Mouse (Mus musculus) stomach, postnatal 0 days (tissue): ENCODE results near the gene Nxnl1. TPM values are rescaled to one million over a fixed set of nuclear protein-coding genes. Genes with fewer than 3 reads are reported as not detected.
A peak's percentile ranks its signal among the peaks of the same experiment; 100 is the strongest.

ENCODE experiments used
- ATAC-seq: fragments of 200-750 bp; cut with Nextera tagmentation; 2 replicates; pipeline ENCODE4 v1.8.0; 2017; ENCODE audit not compliant: low FRiP score, low TSS enrichment
- DNase-seq: peaks from one replicate; pipeline ENCODE4 v3.0.0-alpha.2; 2016; ENCODE audit warnings: low spot score
- H3K27ac ChIP-seq: fragments of 300-500 bp; sonication (generic); replicated peaks from 2 replicates; pipeline ENCODE4 v1.5.1; 2014; ENCODE audit warnings: mild to moderate bottlenecking, control low read depth
- H3K27me3 ChIP-seq: fragments of 300-500 bp; sonication (generic); 2 replicates; pipeline ENCODE4 v1.6.1; 2014; ENCODE audit warnings: low read length; ENCODE audit not compliant: control insufficient read depth, insufficient read depth
- H3K36me3 ChIP-seq: fragments of 300-500 bp; sonication (generic); 2 replicates; pipeline ENCODE4 v1.6.1; 2014; ENCODE audit warnings: low read length, mixed read lengths; ENCODE audit not compliant: control insufficient read depth, insufficient read depth
- H3K4me1 ChIP-seq: fragments of 300-500 bp; sonication (generic); replicated peaks from 2 replicates; pipeline ENCODE4 v1.6.1; 2014; ENCODE audit warnings: antibody characterized with exemption; ENCODE audit not compliant: control insufficient read depth, insufficient read depth
- H3K4me2 ChIP-seq: fragments of 300-500 bp; sonication (generic); replicated peaks from 2 replicates; pipeline ENCODE4 v1.6.1; 2014; ENCODE audit warnings: low read depth, mild to moderate bottlenecking, control low read depth, moderate library complexity
- H3K4me3 ChIP-seq: fragments of 300-500 bp; sonication (generic); 2 replicates; pipeline ENCODE4 v1.5.1; 2014; ENCODE audit warnings: low read depth, low read length, control low read depth
- H3K9ac ChIP-seq: fragments of 300-500 bp; sonication (generic); 2 replicates; pipeline ENCODE4 v1.6.1; 2014; ENCODE audit warnings: mild to moderate bottlenecking, low read length, control low read depth, mixed read lengths
- H3K9me3 ChIP-seq: fragments of 300-500 bp; sonication (generic); 2 replicates; pipeline ENCODE4 v1.6.1; 2016; ENCODE audit warnings: low read length; ENCODE audit not compliant: control insufficient read depth
- CTCF ChIP-seq: IDR thresholded peaks from 2 replicates; pipeline ENCODE4 v1.5.1; 2016; ENCODE audit warnings: antibody characterized with exemption, low read depth, mild to moderate bottlenecking, moderate library complexity
- EP300 ChIP-seq: optimal IDR thresholded peaks from 2 replicates; pipeline ENCODE3; 2016; ENCODE audit warnings: antibody characterized with exemption
- WGBS: fragments of 180-500 bp; shearing (Covaris S2); extraction: QIAGEN DNeasy Blood & Tissue Kit; methylation state at CpG from one replicate; pipeline ENCODE4 v1.1.7; 2014; 5-methylcytosine and 5-hydroxymethylcytosine counted together
- polyA plus RNA-seq: library from polyadenylated mRNA; unstranded; fragments of >200 nt; fragmentation: Nextera tagmentation; extraction: Ambion mirVana; gene quantifications from 2 replicates; pipeline ENCODE4 v1.2.1, GENCODE M21; 2015

Nxnl1 gene
- polyA plus RNA-seq, 1 experiment from 2014 or later: 0.04 TPM

GRCm38 (mm10) chr8:71545053-71545452 is 21.3 kb downstream of the Nxnl1 start:
- no peak for TF ChIP-seq CTCF
- TF ChIP-seq EP300: no peak
- no peaks in the 10 kb centered on the region for H3K4me1 ChIP-seq
- H3K4me3 ChIP-seq: no peak overlapping the region
- H3K9ac ChIP-seq: no peak overlapping the region
- DNase-seq: no peak
- H3K27ac ChIP-seq: no peak overlapping the region
- no peak overlapping the region for H3K4me2 ChIP-seq
- H3K9me3 ChIP-seq: no peaks in the 10 kb centered on the region
- peaks cover 11% of the 10 kb centered on the region; the same call in 1 of the 2 replicates for H3K36me3 ChIP-seq
- 92% methylated on average over 11 of the region's 11 CpGs for WGBS
- ATAC-seq: no peak
- no peaks in the 10 kb centered on the region for H3K27me3 ChIP-seq

- Histone ChIP-seq H3K4me2 (peak overlapping the region; percentile 86), H3K27ac (no peak overlapping the region), H3K36me3 (peaks cover 10% of the 10 kb centered on the region; the same call in 1 of the 2 replicates), H3K27me3 (no peaks in the 10 kb centered on the region), H3K4me1 (no peaks in the 10 kb centered on the region), H3K9me3 (no peaks in the 10 kb centered on the region), H3K9ac (no peak overlapping the region; the same call in 1 of the 2 replicates), H3K4me3 (peak overlapping the region; percentile 80; the same call in 1 of the 2 replicates)
- TF ChIP-seq CTCF (no peak), EP300 (no peak)
- WGBS: 82% methylated on average over 9 of the region's 9 CpGs
- no peak for DNase-seq
- no peak for ATAC-seq
These were observed 22.6 kb downstream of the Nxnl1 start for GRCm38 (mm10) chr8:71543755-71544154.

GRCm38 (mm10) chr8:71542632-71543343 is 23.6 kb downstream of the Nxnl1 start, which contains the start of gene Mvb12a:
TSS of gene Mvb12a (plus strand) at chr8:71542922.
- H3K9ac ChIP-seq: peak within 1 kb of the TSS; percentile 69
- WGBS: under 1% methylated on average over 52 of the region's 55 CpGs
- H3K4me1 ChIP-seq: no peaks in the 10 kb centered on the region; the same call in 1 of the 2 replicates
- peak within 1 kb of the TSS; percentile 80 for H3K4me3 ChIP-seq
- H3K9me3 ChIP-seq: no peaks in the 10 kb centered on the region
- no peaks in the 10 kb centered on the region for H3K27me3 ChIP-seq
- peak within 1 kb of the TSS; percentile 86 for H3K4me2 ChIP-seq
- ATAC-seq (peak; percentile 97), DNase-seq (peak; percentile 96)
- TF ChIP-seq EP300: no peak
- TF ChIP-seq CTCF: no peak
- H3K27ac ChIP-seq: no peak within 1 kb of the TSS; the same call in 1 of the 2 replicates
- H3K36me3 ChIP-seq: peaks cover 5% of the 10 kb centered on the region; the same call in 1 of the 2 replicates

- Histone ChIP-seq H3K4me2 (peak within 1 kb of the TSS; percentile 71), H3K9ac (peak within 1 kb of the TSS; percentile 65), H3K4me3 (peak within 1 kb of the TSS; percentile 52), H3K9me3 (no peaks in the 10 kb centered on the region), H3K27ac (peak within 1 kb of the TSS; percentile 85), H3K4me1 (no peaks in the 10 kb centered on the region; the same call in 1 of the 2 replicates), H3K36me3 (no peaks in the 10 kb centered on the region), H3K27me3 (no peaks in the 10 kb centered on the region)
- WGBS: 2% methylated on average over 37 of the region's 37 CpGs
- DNase-seq (peak; percentile 92), ATAC-seq (peak; percentile 90)
- no peak for TF ChIP-seq EP300
- peak; percentile 39 for TF ChIP-seq CTCF
These were observed 29.2 kb downstream of the Nxnl1 start, which contains the start of gene Bst2 for GRCm38 (mm10) chr8:71537028-71537867. TSS of gene Bst2 (minus strand) at chr8:71537456.

GRCm38 (mm10) chr8:71535663-71536062 is 30.7 kb downstream of the Nxnl1 start:
- DNase-seq: no peak
- no peaks in the 10 kb centered on the region for H3K36me3 ChIP-seq
- no peak overlapping the region for H3K4me3 ChIP-seq
- H3K9me3 ChIP-seq: no peaks in the 10 kb centered on the region
- H3K27me3 ChIP-seq: no peaks in the 10 kb centered on the region
- ATAC-seq: no peak
- peak overlapping the region; percentile 71; the same call in 1 of the 2 replicates for H3K4me2 ChIP-seq
- TF ChIP-seq CTCF (no peak), EP300 (no peak)
- no peaks in the 10 kb centered on the region; the same call in 1 of the 2 replicates for H3K4me1 ChIP-seq
- no peak overlapping the region for H3K9ac ChIP-seq
- H3K27ac ChIP-seq: no peak overlapping the region
- WGBS: 65% methylated on average over 5 of the region's 5 CpGs
